Mouse (Mus musculus): ENCODE data around the gene Hsd11b1. TPM values are rescaled to one million over a fixed set of nuclear protein-coding genes. Genes with fewer than 3 reads are reported as not detected.

Hsd11b1 gene
- total and polyA plus RNA-seq, 3 experiments: not detected

DNA sequence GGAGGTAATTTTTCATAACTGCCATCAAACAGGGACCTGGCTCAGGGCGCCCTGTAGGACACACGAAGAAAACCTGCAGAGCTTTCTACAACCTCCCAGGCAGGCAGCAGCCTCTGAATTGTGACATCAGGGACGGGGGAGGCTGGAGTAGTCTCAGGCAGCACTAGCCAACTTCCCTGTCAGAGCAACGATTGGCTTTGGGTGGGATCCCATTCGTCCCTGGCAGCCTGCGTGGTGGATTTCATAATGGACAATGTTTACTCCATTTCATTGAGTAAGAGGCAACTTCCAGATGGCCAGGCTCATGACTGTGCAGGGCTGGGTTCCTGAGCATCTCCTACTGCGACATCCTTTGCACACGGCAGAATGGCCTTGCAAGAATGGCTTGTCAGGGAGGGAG, 21.6 kb downstream of the Hsd11b1 start:
- Histone ChIP-seq H3K9ac (ENCODE audit: control insufficient read depth, low read depth, low read length, poor library complexity, severe bottlenecking) (no peak overlapping the region), H3K9me3 (replicated peaks; ENCODE audit: insufficient read depth, low read length) (no peaks in the 10 kb centered on the region), H3K79me2 (ENCODE audit: control insufficient read depth, insufficient read depth, low read length, poor library complexity) (no peaks in the 10 kb centered on the region), H3K36me3 (ENCODE audit: control insufficient read depth in 1 of 2, insufficient read depth in 2 of 2, low read length in 2 of 2) (no peaks in the 10 kb centered on the region), H3K27ac (ENCODE audit: control insufficient read depth, low read depth, low read length) (no peak overlapping the region), H3K4me1 (ENCODE audit: control insufficient read depth in 1 of 2, insufficient read depth in 2 of 2, low read length in 2 of 2) (no peaks in the 10 kb centered on the region), H3K27me3 (ENCODE audit: control insufficient read depth in 1 of 2, insufficient read depth in 2 of 2, low read length in 2 of 2) (peaks cover 0 to 2% of the 10 kb centered on the region in 2 experiments; a peak in 2 of 4 replicates), H3K4me3 (ENCODE audit: control insufficient read depth in 1 of 2, insufficient read depth in 1 of 2, low read depth in 2 of 2, low read length in 2 of 2) (no peak overlapping the region)
- TF ChIP-seq NRF1 (IDR thresholded peaks at IDR 0.05; ENCODE audit: insufficient read depth, low read depth, low read length, poor library complexity, severe bottlenecking) (no peak), ELF1 (IDR thresholded peaks at IDR 0.05; ENCODE audit: low read depth, low read length) (no peak), SMC3 (IDR thresholded peaks at IDR 0.05; ENCODE audit: low read depth, low read length) (no peak), GABPA (IDR thresholded peaks at IDR 0.05; ENCODE audit: low read depth, low read length) (no peak), RCOR1 (IDR thresholded peaks at IDR 0.05; ENCODE audit: low read depth, low read length) (no peak), ZKSCAN1 (IDR thresholded peaks at IDR 0.05; ENCODE audit: low read depth, low read length) (no peak)
- DNase-seq (ENCODE audit: low read depth, low spot score): no peak

DNA sequence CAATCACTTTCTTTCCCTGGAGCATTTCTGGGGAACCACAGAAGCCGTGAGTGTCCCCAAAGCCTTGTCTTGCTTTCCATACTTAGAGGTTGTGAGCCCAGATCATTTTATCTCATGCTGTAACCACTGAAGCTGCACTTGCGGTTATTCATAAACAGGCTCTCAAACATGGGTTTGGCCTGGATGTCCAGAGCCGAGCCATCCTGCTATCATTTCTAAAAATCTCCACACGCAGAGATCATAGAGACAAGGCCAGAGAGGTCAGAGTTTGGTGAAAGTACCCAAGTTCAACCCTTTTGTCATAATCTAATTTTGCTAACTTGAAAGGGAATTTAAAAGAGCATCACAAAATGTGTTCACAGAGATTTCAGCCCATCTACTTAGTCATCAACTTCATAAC, 22.4 kb downstream of the Hsd11b1 start:
- H3K4me3 ChIP-seq (ENCODE audit: control insufficient read depth in 1 of 2, insufficient read depth in 1 of 2, low read depth in 2 of 2, low read length in 2 of 2): no peak overlapping the region
- H3K36me3 ChIP-seq (ENCODE audit: control insufficient read depth in 1 of 2, insufficient read depth in 2 of 2, low read length in 2 of 2): no peaks in the 10 kb centered on the region
- H3K27ac ChIP-seq (ENCODE audit: control insufficient read depth, low read depth, low read length): no peak overlapping the region
- DNase-seq (ENCODE audit: low read depth, low spot score): no peak
- no peak overlapping the region for H3K9ac ChIP-seq (ENCODE audit: control insufficient read depth, low read depth, low read length, poor library complexity, severe bottlenecking)
- TF ChIP-seq TAL1 (IDR thresholded peaks at IDR 0.05; ENCODE audit: low read length): no peak
- no peak for TF ChIP-seq CHD1 (IDR thresholded peaks at IDR 0.05; ENCODE audit: low read depth, low read length)
- no peak for TF ChIP-seq TCF12 (IDR thresholded peaks at IDR 0.05; ENCODE audit: low read depth, low read length)
- TF ChIP-seq MEF2A (IDR thresholded peaks at IDR 0.05; ENCODE audit: extremely low read depth, insufficient replicate concordance, low read depth, low read length, poor library complexity, severe bottlenecking): no peak
- TF ChIP-seq ZNF384 (IDR thresholded peaks at IDR 0.05; ENCODE audit: low read depth, low read length): no peak
- TF ChIP-seq NELFE (IDR thresholded peaks at IDR 0.05; ENCODE audit: low read depth, low read length): no peak
- no peak for TF ChIP-seq CHD2 (IDR thresholded peaks at IDR 0.05; ENCODE audit: low read length)
- TF ChIP-seq SIN3A (IDR thresholded peaks at IDR 0.05; ENCODE audit: low read length): no peak
- no peak for TF ChIP-seq MYC (IDR thresholded peaks at IDR 0.05; ENCODE audit: low read depth, low read length)
- no peak for TF ChIP-seq JUND (IDR thresholded peaks at IDR 0.05; ENCODE audit: low read depth, low read length)
- no peak for TF ChIP-seq ETS1 (IDR thresholded peaks at IDR 0.05; ENCODE audit: low read depth, low read length)
- TF ChIP-seq MAZ (IDR thresholded peaks at IDR 0.05; ENCODE audit: low read depth, low read length): no peak
- TF ChIP-seq RAD21 (IDR thresholded peaks at IDR 0.05; ENCODE audit: low read depth, low read length): no peak
- no peak for TF ChIP-seq SMC3 (IDR thresholded peaks at IDR 0.05; ENCODE audit: low read depth, low read length)
- no peak for TF ChIP-seq BHLHE40 (IDR thresholded peaks at IDR 0.05; ENCODE audit: borderline replicate concordance, low read depth, low read length)
- no peak for TF ChIP-seq HCFC1 (IDR thresholded peaks at IDR 0.05; ENCODE audit: low read depth, low read length)
- TF ChIP-seq ZKSCAN1 (IDR thresholded peaks at IDR 0.05; ENCODE audit: low read depth, low read length): no peak
- TF ChIP-seq EP300 (IDR thresholded peaks at IDR 0.05; ENCODE audit: low read depth in 1 of 2, low read length in 2 of 2): no peak
- H3K79me2 ChIP-seq (ENCODE audit: control insufficient read depth, insufficient read depth, low read length, poor library complexity): no peaks in the 10 kb centered on the region
- H3K9me3 ChIP-seq (replicated peaks; ENCODE audit: insufficient read depth, low read length): no peaks in the 10 kb centered on the region
- H3K27me3 ChIP-seq (ENCODE audit: control insufficient read depth in 1 of 2, insufficient read depth in 2 of 2, low read length in 2 of 2): peaks cover 0 to 2% of the 10 kb centered on the region in 2 experiments; a peak in 2 of 4 replicates
- H3K4me1 ChIP-seq (ENCODE audit: control insufficient read depth in 1 of 2, insufficient read depth in 2 of 2, low read length in 2 of 2): no peaks in the 10 kb centered on the region

Measured in MEL (cell line).